Mouse (Mus musculus) hindbrain, embryonic 13.5 days (tissue): Measurements from ENCODE around the gene H2-Ob. TPM values are rescaled to one million over a fixed set of nuclear protein-coding genes. Genes with fewer than 3 reads are reported as not detected.

Source experiments
- ATAC-seq: fragments of 200-750 bp; cut with Nextera tagmentation; 2 replicates; pipeline ENCODE4 v1.8.0; 2017; ENCODE audit warnings: moderate TSS enrichment; ENCODE audit not compliant: low FRiP score
- H3K27ac ChIP-seq: fragments of 300-500 bp; sonication (generic); 2 replicates; pipeline ENCODE4 v1.5.1; 2015; ENCODE audit warnings: inconsistent platforms, mild to moderate bottlenecking, moderate library complexity
- H3K27me3 ChIP-seq: fragments of 300-500 bp; sonication (generic); 2 replicates; pipeline ENCODE4 v1.6.1; 2015; ENCODE audit warnings: mild to moderate bottlenecking, inconsistent platforms
- H3K36me3 ChIP-seq: fragments of 300-500 bp; sonication (generic); 2 replicates; pipeline ENCODE4 v1.6.1; 2015; ENCODE audit warnings: mild to moderate bottlenecking, inconsistent platforms
- H3K4me1 ChIP-seq: fragments of 300-500 bp; sonication (generic); replicated peaks from 2 replicates; pipeline ENCODE4 v1.6.1; 2015; ENCODE audit warnings: inconsistent platforms
- H3K4me2 ChIP-seq: fragments of 300-500 bp; sonication (generic); 2 replicates; pipeline ENCODE4 v1.6.1; 2015; ENCODE audit warnings: inconsistent platforms, mild to moderate bottlenecking, moderate library complexity
- H3K4me3 ChIP-seq: fragments of 300-500 bp; sonication (generic); 2 replicates; pipeline ENCODE4 v1.5.1; 2015; ENCODE audit warnings: mild to moderate bottlenecking, inconsistent platforms
- H3K9ac ChIP-seq: fragments of 300-500 bp; sonication (generic); 2 replicates; pipeline ENCODE4 v1.6.1; 2015; ENCODE audit warnings: mild to moderate bottlenecking, inconsistent platforms
- H3K9me3 ChIP-seq: fragments of 300-500 bp; sonication (generic); 2 replicates; pipeline ENCODE4 v1.6.1; 2016; ENCODE audit warnings: inconsistent platforms
- WGBS: fragments of 180-500 bp; shearing (Covaris S2); methylation state at CpG from one replicate; pipeline ENCODE4 v1.1.7; 2015; 5-methylcytosine and 5-hydroxymethylcytosine counted together
- polyA plus RNA-seq: library from polyadenylated mRNA; unstranded; fragments of >200 nt; fragmentation: Nextera tagmentation; extraction: Ambion mirVana; gene quantifications from 2 replicates; pipeline ENCODE4 v1.2.1, GENCODE M21; 2015

H2-Ob gene
- polyA plus RNA-seq, 1 experiment from 2014 or later: 0.06 TPM

- Histone ChIP-seq H3K27ac (no peak overlapping the region), H3K4me2 (no peak overlapping the region), H3K4me3 (no peak overlapping the region), H3K27me3 (peaks cover 14% of the 10 kb centered on the region), H3K36me3 (no peaks in the 10 kb centered on the region), H3K9ac (no peak overlapping the region), H3K9me3 (no peaks in the 10 kb centered on the region), H3K4me1 (peaks cover 2% of the 10 kb centered on the region)
- ATAC-seq: no peak
- 86% methylated on average over 2 of the region's 2 CpGs for WGBS
These were observed 31.5 kb downstream of the H2-Ob start for GRCm38 (mm10) chr17:34270230-34270629.

- Histone ChIP-seq H3K27me3 (peaks cover 10% of the 10 kb centered on the region; the same call in 1 of the 2 replicates), H3K36me3 (no peaks in the 10 kb centered on the region), H3K4me3 (no peak overlapping the region), H3K27ac (no peak overlapping the region), H3K4me1 (no peaks in the 10 kb centered on the region), H3K4me2 (no peak overlapping the region), H3K9ac (no peak overlapping the region), H3K9me3 (no peaks in the 10 kb centered on the region)
- 80% methylated on average over 2 of the region's 2 CpGs for WGBS
- no peak for ATAC-seq
These were observed 32.2 kb downstream of the H2-Ob start for GRCm38 (mm10) chr17:34270940-34271339.

GRCm38 (mm10) chr17:34272102-34272501, 33.4 kb downstream of the H2-Ob start:
- 0 out of 2 replicates have a peak, but pooled peaks cover 5% of the 10 kb centered on the region for H3K27me3 ChIP-seq

GRCm38 (mm10) chr17:34280499-34281038, 41.9 kb downstream of the H2-Ob start:
- WGBS: 75% methylated on average over 1 of the region's 1 CpGs
- Histone ChIP-seq H3K4me1 (no peaks in the 10 kb centered on the region), H3K9ac (no peak overlapping the region), H3K27me3 (peaks cover 4% of the 10 kb centered on the region; the same call in 1 of the 2 replicates), H3K27ac (no peak overlapping the region), H3K4me2 (no peak overlapping the region), H3K4me3 (no peak overlapping the region), H3K9me3 (0 out of 2 replicates have a peak, but pooled peaks cover 3% of the 10 kb centered on the region), H3K36me3 (no peaks in the 10 kb centered on the region)
- no peak for ATAC-seq

More at GRCm38 (mm10) chr17:34272102-34272501, 33.4 kb downstream of the H2-Ob start:
- H3K27ac ChIP-seq: no peak overlapping the region
- H3K9ac ChIP-seq: no peak overlapping the region
- no peak for ATAC-seq
- H3K4me2 ChIP-seq: no peak overlapping the region
- no peak overlapping the region for H3K4me3 ChIP-seq
- H3K36me3 ChIP-seq: no peaks in the 10 kb centered on the region
- no peaks in the 10 kb centered on the region for H3K4me1 ChIP-seq
- H3K9me3 ChIP-seq: 0 out of 2 replicates have a peak, but pooled peaks cover 3% of the 10 kb centered on the region
- WGBS: 92% methylated on average over 1 of the region's 1 CpGs

GRCm38 (mm10) chr17:34281836-34282235, 43.1 kb downstream of the H2-Ob start:
- Histone ChIP-seq H3K9ac (no peak overlapping the region), H3K4me1 (no peaks in the 10 kb centered on the region), H3K36me3 (no peaks in the 10 kb centered on the region), H3K4me3 (no peak overlapping the region), H3K27me3 (peaks cover 4% of the 10 kb centered on the region; the same call in 1 of the 2 replicates), H3K9me3 (no peaks in the 10 kb centered on the region), H3K4me2 (no peak overlapping the region), H3K27ac (no peak overlapping the region)
- ATAC-seq: no peak
- 73% methylated on average over 1 of the region's 1 CpGs for WGBS

GRCm38 (mm10) chr17:34285371-34285770, 46.7 kb downstream of the H2-Ob start:
- Histone ChIP-seq H3K9me3 (no peaks in the 10 kb centered on the region), H3K4me1 (no peaks in the 10 kb centered on the region), H3K4me2 (no peak overlapping the region), H3K4me3 (no peak overlapping the region), H3K36me3 (no peaks in the 10 kb centered on the region), H3K27ac (no peak overlapping the region), H3K9ac (no peak overlapping the region), H3K27me3 (peaks cover 3% of the 10 kb centered on the region; the same call in 1 of the 2 replicates)
- WGBS: 83% methylated on average over 4 of the region's 4 CpGs
- ATAC-seq: no peak

- no peaks in the 10 kb centered on the region for H3K9me3 ChIP-seq
- no peak overlapping the region for H3K4me2 ChIP-seq
- H3K4me3 ChIP-seq: no peak overlapping the region
- H3K27me3 ChIP-seq: no peaks in the 10 kb centered on the region
- H3K36me3 ChIP-seq: no peaks in the 10 kb centered on the region
- ATAC-seq: no peak
- no peaks in the 10 kb centered on the region for H3K4me1 ChIP-seq
- no peak overlapping the region for H3K27ac ChIP-seq
- 41% methylated on average over 4 of the region's 4 CpGs for WGBS
- no peak overlapping the region for H3K9ac ChIP-seq
These were observed 47.1 kb downstream of the H2-Ob start for GRCm38 (mm10) chr17:34285848-34286247.

- Histone ChIP-seq H3K27me3 (no peaks in the 10 kb centered on the region), H3K4me1 (no peaks in the 10 kb centered on the region), H3K9me3 (no peaks in the 10 kb centered on the region), H3K9ac (no peak overlapping the region), H3K4me2 (no peak overlapping the region), H3K36me3 (no peaks in the 10 kb centered on the region), H3K4me3 (no peak overlapping the region), H3K27ac (no peak overlapping the region)
- WGBS: 90% methylated on average over 5 of the region's 5 CpGs
- no peak for ATAC-seq
These were observed 47.8 kb downstream of the H2-Ob start for GRCm38 (mm10) chr17:34286501-34286900.

- Histone ChIP-seq H3K4me3 (no peak overlapping the region), H3K27me3 (no peaks in the 10 kb centered on the region), H3K9ac (no peak overlapping the region), H3K4me1 (no peaks in the 10 kb centered on the region), H3K27ac (no peak overlapping the region), H3K9me3 (no peaks in the 10 kb centered on the region), H3K36me3 (no peaks in the 10 kb centered on the region), H3K4me2 (no peak overlapping the region)
- WGBS: 77% methylated on average over 6 of the region's 6 CpGs
- ATAC-seq: no peak
These were observed 48.3 kb downstream of the H2-Ob start for GRCm38 (mm10) chr17:34286999-34287398.

- no peak within 1 kb of the TSS for H3K4me3 ChIP-seq
- H3K9ac ChIP-seq: no peak within 1 kb of the TSS
- no peaks in the 10 kb centered on the region for H3K36me3 ChIP-seq
- H3K27me3 ChIP-seq: no peaks in the 10 kb centered on the region
- 20% methylated on average over 8 of the region's 8 CpGs for WGBS
- no peak within 1 kb of the TSS for H3K4me2 ChIP-seq
- no peak within 1 kb of the TSS for H3K27ac ChIP-seq
- H3K4me1 ChIP-seq: no peaks in the 10 kb centered on the region
- ATAC-seq: no peak
- no peaks in the 10 kb centered on the region for H3K9me3 ChIP-seq
These were observed 48.9 kb downstream of the H2-Ob start, which contains the start of gene H2-Aa for GRCm38 (mm10) chr17:34287648-34288047. TSS of gene H2-Aa (minus strand) at chr17:34287823.

GRCm38 (mm10) chr17:34288131-34288530, 49.4 kb downstream of the H2-Ob start:
- no peaks in the 10 kb centered on the region for H3K36me3 ChIP-seq
- no peak overlapping the region for H3K27ac ChIP-seq
- H3K4me2 ChIP-seq: no peak overlapping the region
- no peaks in the 10 kb centered on the region for H3K4me1 ChIP-seq
- H3K27me3 ChIP-seq: no peaks in the 10 kb centered on the region
- H3K4me3 ChIP-seq: no peak overlapping the region
- no peak for ATAC-seq
- H3K9ac ChIP-seq: no peak overlapping the region
- WGBS: 80% methylated on average over 3 of the region's 3 CpGs
- no peaks in the 10 kb centered on the region for H3K9me3 ChIP-seq

- ATAC-seq: peak; percentile 86
- Histone ChIP-seq H3K27me3 (no peaks in the 10 kb centered on the region), H3K9ac (no peak overlapping the region), H3K4me2 (no peak overlapping the region), H3K4me1 (0 out of 2 replicates have a peak, but pooled peaks cover 2% of the 10 kb centered on the region), H3K36me3 (no peaks in the 10 kb centered on the region), H3K4me3 (no peak overlapping the region), H3K27ac (no peak overlapping the region), H3K9me3 (no peaks in the 10 kb centered on the region)
- WGBS: 15% methylated on average over 8 of the region's 8 CpGs
These were observed 52.9 kb downstream of the H2-Ob start for GRCm38 (mm10) chr17:34291609-34292008.

GRCm38 (mm10) chr17:34292570-34292969, 53.9 kb downstream of the H2-Ob start:
- 89% methylated on average over 4 of the region's 4 CpGs for WGBS
- no peak overlapping the region for H3K4me3 ChIP-seq
- no peaks in the 10 kb centered on the region for H3K27me3 ChIP-seq
- no peaks in the 10 kb centered on the region for H3K9me3 ChIP-seq
- H3K4me1 ChIP-seq: 0 out of 2 replicates have a peak, but pooled peaks cover 2% of the 10 kb centered on the region
- no peak overlapping the region for H3K4me2 ChIP-seq
- H3K27ac ChIP-seq: no peak overlapping the region
- no peaks in the 10 kb centered on the region for H3K36me3 ChIP-seq
- ATAC-seq: no peak
- H3K9ac ChIP-seq: no peak overlapping the region
